In the genomic region with DNA sequence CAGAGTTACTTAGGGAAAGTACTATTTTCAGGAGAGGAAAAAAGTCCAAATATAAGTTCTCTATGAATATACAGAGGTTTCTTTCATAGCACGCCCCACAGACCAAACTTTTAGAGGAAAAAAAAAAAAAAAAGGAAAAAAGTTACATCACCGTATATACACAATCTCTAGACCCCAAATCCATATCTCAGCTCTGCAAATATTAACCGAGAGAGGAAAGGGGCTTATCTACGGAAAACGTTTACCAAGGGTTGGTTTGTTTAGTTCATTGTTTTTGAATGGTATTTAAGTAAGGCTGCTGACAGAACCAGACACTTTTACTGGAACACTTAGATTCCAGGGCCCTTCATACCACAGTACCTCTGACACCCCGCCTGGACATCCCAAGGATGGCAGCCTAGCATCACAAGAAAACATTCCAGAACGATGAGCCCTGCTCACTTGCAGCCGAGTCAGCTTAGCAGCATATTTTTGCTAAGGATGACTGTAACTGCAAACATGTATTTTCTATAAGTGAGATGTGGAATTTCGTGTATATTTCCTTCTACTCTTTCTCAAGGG, we compare ENCODE assay signal across 12 mouse cellular contexts. TPM values are rescaled to one million over a fixed set of nuclear protein-coding genes. Genes with fewer than 3 reads are reported as not detected.
DNase-seq lines count a peak whose midpoint lies in the region; ATAC-seq lines count a peak whose summit lies in the region.
"Had no signal": no experiment of that assay in that cellular context is flagged by ENCODE, and none has a peak within 500 bp of the region (broad histone marks: within the 10 kb centered on the region; RNA-seq: fewer than 3 reads in every experiment).

No protein-coding gene starts in this region.

- no peak overlapping the region for H3K4me2 ChIP-seq in embryonic facial prominence, embryonic 13.5 days
- no peak overlapping the region for H3K4me2 ChIP-seq in intestine, embryonic 15.5 days (replicated peaks)
- H3K4me2 ChIP-seq in intestine, embryonic 16.5 days (ENCODE audit: low read depth, low read length): no peak overlapping the region
- no peak overlapping the region for H3K4me2 ChIP-seq in forebrain, embryonic 12.5 days
- H3K4me2 ChIP-seq: midbrain, embryonic 15.5 days had no signal

- peak overlapping the region; percentile 62 for H3K27ac ChIP-seq in embryonic facial prominence, embryonic 13.5 days
- H3K27ac ChIP-seq in embryonic facial prominence, embryonic 10.5 days (replicated peaks): no peak overlapping the region
- H3K27ac ChIP-seq in intestine, embryonic 15.5 days: peak overlapping the region; percentile 44; the same call in 1 of the 2 replicates
- no peak overlapping the region for H3K27ac ChIP-seq in intestine, embryonic 16.5 days (ENCODE audit: low read length)
- H3K27ac ChIP-seq in forebrain, embryonic 12.5 days: no peak overlapping the region
- H3K27ac ChIP-seq: hindbrain, embryonic 10.5 days had no signal

- ATAC-seq in embryonic facial prominence, embryonic 13.5 days (ENCODE audit: insufficient number of reproducible peaks, insufficient read depth, low FRiP score, low TSS enrichment, low read depth): no peak
- ATAC-seq in intestine, embryonic 15.5 days: no peak
- no peak for ATAC-seq in intestine, embryonic 16.5 days
- ATAC-seq in common myeloid progenitor, adult 5-6 weeks (replicated peaks; ENCODE audit: low read depth, poor library complexity, severe bottlenecking): peak; percentile 23; the same call in 1 of the 2 replicates
- ATAC-seq in forebrain, embryonic 12.5 days (ENCODE audit: low FRiP score): no peak
- ATAC-seq: midbrain, embryonic 15.5 days had no signal

- WGBS in embryonic facial prominence, embryonic 13.5 days: 68% methylated on average over 9 of the region's 9 CpGs
- 82% methylated on average over 9 of the region's 9 CpGs for WGBS in embryonic facial prominence, embryonic 10.5 days
- WGBS in intestine, embryonic 15.5 days: 35% methylated on average over 9 of the region's 9 CpGs
- 37% methylated on average over 9 of the region's 9 CpGs for WGBS in intestine, embryonic 16.5 days
- WGBS in forebrain, embryonic 12.5 days: 86% methylated on average over 9 of the region's 9 CpGs

- DNase-seq in embryonic facial prominence, embryonic 10.5 days (ENCODE audit: low spot score): no peak
- DNase-seq in lung, postnatal 36 days: peak; percentile 20
- no peak for DNase-seq in frontal cortex, adult 2 months (ENCODE audit: extremely low spot score in 1 of 2, low spot score in 1 of 2)
- DNase-seq: adrenal gland, postnatal 10 days had no signal

- H3K4me3 ChIP-seq in embryonic facial prominence, embryonic 13.5 days: no peak overlapping the region
- no peak overlapping the region for H3K4me3 ChIP-seq in embryonic facial prominence, embryonic 10.5 days
- no peak overlapping the region for H3K4me3 ChIP-seq in intestine, embryonic 15.5 days (replicated peaks)
- H3K4me3 ChIP-seq in intestine, embryonic 16.5 days (ENCODE audit: low read length): no peak overlapping the region
- no peak overlapping the region for H3K4me3 ChIP-seq in forebrain, embryonic 12.5 days (replicated peaks)
- H3K4me3 ChIP-seq: hindbrain, embryonic 10.5 days; midbrain, embryonic 15.5 days had no signal

- H3K9me3 ChIP-seq in embryonic facial prominence, embryonic 13.5 days: no peaks in the 10 kb centered on the region
- no peaks in the 10 kb centered on the region for H3K9me3 ChIP-seq in embryonic facial prominence, embryonic 10.5 days
- no peaks in the 10 kb centered on the region for H3K9me3 ChIP-seq in intestine, embryonic 15.5 days
- no peaks in the 10 kb centered on the region for H3K9me3 ChIP-seq in intestine, embryonic 16.5 days (ENCODE audit: control insufficient read depth, low read length)
- H3K9me3 ChIP-seq in forebrain, embryonic 12.5 days: no peaks in the 10 kb centered on the region
- H3K9me3 ChIP-seq: G1E; hindbrain, embryonic 10.5 days; midbrain, embryonic 15.5 days had no signal

- no peaks in the 10 kb centered on the region for H3K27me3 ChIP-seq in embryonic facial prominence, embryonic 13.5 days
- no peaks in the 10 kb centered on the region for H3K27me3 ChIP-seq in embryonic facial prominence, embryonic 10.5 days (replicated peaks; ENCODE audit: low read depth, poor library complexity, severe bottlenecking)
- H3K27me3 ChIP-seq in intestine, embryonic 15.5 days (replicated peaks): no peaks in the 10 kb centered on the region
- H3K27me3 ChIP-seq in intestine, embryonic 16.5 days (replicated peaks; ENCODE audit: control insufficient read depth, insufficient read depth, low read length): no peaks in the 10 kb centered on the region
- no peaks in the 10 kb centered on the region for H3K27me3 ChIP-seq in forebrain, embryonic 12.5 days
- H3K27me3 ChIP-seq: midbrain, embryonic 15.5 days had no signal

- H3K36me3 ChIP-seq in embryonic facial prominence, embryonic 13.5 days: no peaks in the 10 kb centered on the region
- H3K36me3 ChIP-seq in embryonic facial prominence, embryonic 10.5 days (replicated peaks): no peaks in the 10 kb centered on the region
- H3K36me3 ChIP-seq in intestine, embryonic 15.5 days: no peaks in the 10 kb centered on the region
- no peaks in the 10 kb centered on the region; the same call in 1 of the 2 replicates for H3K36me3 ChIP-seq in intestine, embryonic 16.5 days (ENCODE audit: control insufficient read depth, insufficient read depth, low read length)
- no peaks in the 10 kb centered on the region for H3K36me3 ChIP-seq in forebrain, embryonic 12.5 days (replicated peaks)
- H3K36me3 ChIP-seq: G1E; hindbrain, embryonic 10.5 days; midbrain, embryonic 15.5 days had no signal

- H3K4me1 ChIP-seq in embryonic facial prominence, embryonic 13.5 days: peaks cover 84% of the 10 kb centered on the region
- H3K4me1 ChIP-seq in embryonic facial prominence, embryonic 10.5 days: peaks cover 59% of the 10 kb centered on the region
- H3K4me1 ChIP-seq in intestine, embryonic 15.5 days (replicated peaks): peaks cover 17% of the 10 kb centered on the region
- H3K4me1 ChIP-seq in intestine, embryonic 16.5 days (ENCODE audit: control insufficient read depth, insufficient read depth, low read length): peaks cover 33% of the 10 kb centered on the region
- H3K4me1 ChIP-seq in forebrain, embryonic 12.5 days: peaks cover 23% of the 10 kb centered on the region

- no peak overlapping the region for H3K9ac ChIP-seq in embryonic facial prominence, embryonic 13.5 days
- no peak overlapping the region for H3K9ac ChIP-seq in intestine, embryonic 15.5 days
- no peak overlapping the region for H3K9ac ChIP-seq in intestine, embryonic 16.5 days (ENCODE audit: low read depth, low read length)
- no peak overlapping the region for H3K9ac ChIP-seq in forebrain, embryonic 12.5 days
- H3K9ac ChIP-seq: midbrain, embryonic 15.5 days had no signal

RNA-seq across cellular contexts. Expression of gene Fndc3b, which starts 58.6 kb away (rescaled TPM):
- polyA plus RNA-seq in embryonic facial prominence, embryonic 13.5 days (2015; fragmentation: Nextera tagmentation; extraction: Ambion mirVana): 26.6 and 29.0 TPM in 2 replicates
- polyA plus RNA-seq in embryonic facial prominence, embryonic 10.5 days (2016; fragmentation: Nextera tagmentation; extraction: Ambion mirVana): 10.0 and 11.1 TPM in 2 replicates
- 20.1 and 21.7 TPM in 2 replicates for polyA plus RNA-seq in intestine, embryonic 15.5 days (2015; fragmentation: Nextera tagmentation; extraction: Ambion mirVana)
- polyA plus RNA-seq in intestine, embryonic 16.5 days (2015; fragmentation: Nextera tagmentation; extraction: Ambion mirVana): 14.0 and 15.4 TPM in 2 replicates
- 7.5 and 9.0 TPM in 2 replicates for total RNA-seq in common myeloid progenitor, adult 5-6 weeks (2017)
- 8.4 and 9.3 TPM in 2 replicates for polyA plus RNA-seq in frontal cortex, adult 2 months (2012; rRNA removed)
- polyA plus RNA-seq in forebrain, embryonic 12.5 days (2016; fragmentation: Nextera tagmentation; extraction: Ambion mirVana): 10.6 and 13.2 TPM in 2 replicates
- polyA plus RNA-seq: G1E had no signal

Comparison
In these comparisons a context has a peak if more than half of its experiments do, and no peak if none do; other contexts are left out.
1. H3K27ac ChIP-seq: peak in embryonic facial prominence, embryonic 13.5 days (single experiment) and intestine, embryonic 15.5 days (single experiment); none in embryonic facial prominence, embryonic 10.5 days (single experiment), intestine, embryonic 16.5 days (single experiment) and forebrain, embryonic 12.5 days (single experiment).